Mouse (Mus musculus) adrenal gland, postnatal 14 days (tissue): Measurements from ENCODE around the gene Mucl3. TPM values are rescaled to one million over a fixed set of nuclear protein-coding genes. Genes with fewer than 3 reads are reported as not detected.

Experiments used
- DNase-seq: peaks from one replicate; pipeline ENCODE4 v3.0.0; 2021; ENCODE audit warnings: mixed read lengths
- long read RNA-seq, 2 experiments: library from polyadenylated mRNA; stranded (forward); transcript quantifications; one replicate each; pipeline ENCODE4 v2.0.0; 2021
- total RNA-seq: library from RNA; stranded (reverse); gene quantifications from 2 replicates; pipeline ENCODE4 v1.2.3, GENCODE M21; 2021

Mucl3 gene
- not detected in 2 replicates for total RNA-seq
- long read RNA-seq, experiment 1 = 0 reads
- long read RNA-seq, experiment 2 = 0 reads

GRCm38 (mm10) chr17:35643609-35644236 is at the start of gene Mucl3:
Gene Mucl3 (minus strand): TSS chr17:35643695.
- DNase-seq = no peak

GRCm38 (mm10) chr17:35692368-35692767 is 48.9 kb upstream of the Mucl3 start:
- no peak for DNase-seq

GRCm38 (mm10) chr17:35691811-35692210 is 48.3 kb upstream of the Mucl3 start:
- no peak for DNase-seq

DNA sequence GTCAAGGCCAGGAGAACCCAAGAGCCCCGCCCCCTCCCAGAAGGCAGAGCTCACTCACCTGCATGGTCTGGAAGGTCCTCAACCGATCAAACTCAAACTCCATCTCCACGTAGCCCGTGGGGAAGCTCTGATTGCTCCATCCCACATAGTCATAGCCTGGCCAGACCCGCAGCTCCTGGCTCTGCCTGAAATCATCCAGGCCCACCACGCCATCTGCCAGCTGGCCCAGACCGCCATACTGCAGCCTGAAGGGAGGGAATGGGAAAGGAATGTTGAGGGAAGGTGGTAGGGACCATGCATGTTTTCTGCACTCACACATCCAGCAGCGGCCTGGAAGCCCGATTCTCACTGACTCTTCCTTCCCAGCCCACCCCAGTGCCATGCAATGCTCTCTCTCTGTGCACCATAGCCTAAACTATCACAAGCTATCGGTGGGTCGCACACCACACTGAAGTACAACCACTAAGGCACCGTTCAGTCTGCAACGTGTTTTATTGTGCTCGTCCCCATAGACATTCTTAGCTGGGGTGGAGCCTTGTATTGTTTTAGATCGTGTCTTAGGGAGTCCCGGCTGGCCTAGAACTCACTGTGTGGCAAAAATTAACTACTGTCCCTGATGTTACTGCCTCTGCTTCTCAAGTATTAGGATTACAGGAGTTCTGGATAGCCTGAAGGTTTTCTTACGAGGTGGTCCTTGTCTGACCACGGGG is 46.6 kb upstream of the Mucl3 start:
- no peak for DNase-seq

DNA sequence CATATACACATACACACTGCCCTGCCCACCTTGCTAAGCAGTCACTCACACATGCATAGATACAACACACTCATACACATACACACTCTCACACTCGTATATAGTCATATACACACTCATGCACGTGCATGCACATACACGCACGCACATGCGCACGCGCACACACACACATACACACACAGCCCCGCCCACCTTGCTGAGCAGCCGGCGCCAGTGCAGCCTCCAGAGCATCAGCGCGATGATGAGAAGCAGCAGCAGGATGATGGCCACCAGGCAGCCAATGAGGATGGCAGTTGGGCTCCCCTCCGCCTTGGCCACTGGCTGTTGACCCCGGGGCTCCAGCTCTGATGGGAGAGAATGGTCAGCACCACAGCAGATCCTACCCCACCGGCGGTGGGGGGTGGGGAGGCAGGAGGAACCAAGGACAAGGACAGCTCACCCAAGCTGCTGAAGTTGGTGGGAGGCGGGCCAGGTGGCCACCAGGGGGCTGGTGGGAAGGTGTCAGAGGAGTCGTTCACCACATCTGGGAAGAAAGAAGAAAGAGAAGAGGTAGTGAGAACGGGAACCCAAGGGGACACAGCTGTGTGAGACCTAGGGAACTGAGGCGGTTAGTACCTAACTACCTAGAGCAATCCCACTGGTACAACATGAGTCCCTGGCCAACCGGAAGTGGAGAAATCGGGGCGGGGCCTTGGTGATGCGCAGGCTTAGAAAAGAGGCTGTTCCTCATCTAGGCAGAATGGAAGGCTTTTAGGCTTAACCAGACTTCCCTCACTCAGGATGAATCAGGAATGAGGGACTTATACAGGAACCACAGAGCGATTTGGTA is 45.1 kb upstream of the Mucl3 start:
- DNase-seq = no peak

- DNase-seq = no peak
Observed at GRCm38 (mm10) chr17:35685061-35685460, 41.6 kb upstream of the Mucl3 start.

DNA sequence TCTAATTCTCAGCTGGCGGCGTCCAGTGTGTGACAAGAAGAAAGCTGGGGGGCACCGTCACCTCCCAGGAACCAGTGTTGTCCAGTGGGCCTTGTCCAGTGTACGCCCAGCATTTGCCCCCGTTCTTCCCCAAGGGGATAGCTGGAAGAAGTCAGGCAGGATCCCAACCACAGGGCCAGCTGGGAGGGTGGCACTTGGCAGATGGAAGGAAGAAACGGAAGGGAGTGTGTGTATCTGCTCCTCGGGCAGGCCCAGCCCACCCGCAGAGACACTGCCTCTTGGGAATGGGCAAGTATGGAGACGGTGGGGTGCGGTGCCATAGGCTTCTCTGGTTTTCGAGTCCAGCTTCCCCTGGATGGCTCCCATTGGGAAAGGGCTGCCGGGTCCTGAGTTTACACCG is 38.5 kb upstream of the Mucl3 start:
- no peak for DNase-seq

DNA sequence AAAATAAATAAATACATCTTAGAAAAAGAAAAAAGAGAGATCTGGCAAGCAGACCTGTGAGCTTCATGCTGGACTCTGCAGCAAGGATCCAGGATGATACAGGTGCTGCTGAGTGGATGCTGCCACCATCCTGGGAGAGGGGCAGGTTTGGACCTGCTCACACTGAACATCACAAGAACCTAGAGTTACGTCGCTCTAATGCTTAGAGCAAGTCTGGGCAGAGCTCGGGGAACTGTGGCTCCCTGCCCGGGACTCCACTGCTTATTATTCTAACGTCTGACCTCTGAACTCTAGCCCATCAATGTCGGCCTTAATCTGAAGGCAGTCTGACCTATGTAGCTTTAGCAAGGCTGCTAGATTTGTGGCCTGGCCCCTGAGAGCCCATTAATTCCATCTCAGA is 37.1 kb upstream of the Mucl3 start:
- DNase-seq = no peak

DNA sequence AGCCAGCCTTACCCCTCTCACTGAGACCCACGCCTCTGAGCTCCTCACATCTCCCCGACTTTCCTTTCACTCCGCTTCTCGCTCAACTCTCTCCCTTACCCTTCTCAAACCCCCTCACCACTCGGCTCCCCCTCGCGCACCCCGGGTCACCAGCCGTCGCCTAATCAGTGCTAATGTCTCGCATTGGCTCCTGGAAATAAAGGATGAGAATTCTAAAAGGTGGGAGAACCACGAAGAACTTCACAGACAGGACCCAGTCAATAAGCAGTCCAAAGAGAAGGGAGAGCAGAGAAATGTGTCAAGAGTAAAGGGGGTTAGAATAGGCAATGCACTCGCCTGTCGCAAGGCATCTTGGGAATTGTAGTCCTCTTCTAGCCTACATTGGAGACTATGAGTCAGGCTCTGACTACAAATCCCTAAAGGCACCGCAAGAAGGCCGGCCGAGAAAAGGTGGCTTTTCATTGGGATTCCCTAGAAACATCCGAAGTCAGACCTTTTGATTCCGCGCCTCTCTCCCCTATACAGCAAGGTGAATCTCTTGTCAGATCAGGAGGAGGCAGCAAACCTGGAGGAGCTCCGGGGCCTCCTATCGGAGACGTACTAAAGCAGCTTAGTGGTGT is 30.0 kb upstream of the Mucl3 start, which contains the start of gene Gtf2h4:
Gtf2h4 (minus strand) TSS at position 324 of the 620 bp plus-strand sequence.
- DNase-seq = peak; percentile 93

DNA sequence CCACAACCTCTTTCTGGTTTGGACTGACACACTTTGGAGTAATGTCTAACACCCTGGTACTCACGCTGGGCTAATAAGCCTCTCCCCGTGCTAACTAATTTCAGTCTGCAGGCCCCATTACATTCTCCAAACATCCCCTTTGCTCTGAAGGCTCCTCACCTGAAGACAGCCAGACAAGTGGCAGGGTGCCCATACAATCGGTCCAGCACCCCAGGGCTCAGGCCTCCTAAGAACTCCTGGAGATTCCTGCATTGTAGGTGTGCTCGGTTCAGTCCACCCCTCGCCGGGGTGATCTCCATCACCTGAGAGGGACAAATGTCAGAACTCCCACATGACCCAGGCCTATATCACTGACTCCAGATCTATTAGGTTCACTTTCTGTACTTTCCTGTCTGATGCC is 29.0 kb upstream of the Mucl3 start:
- no peak for DNase-seq

DNA sequence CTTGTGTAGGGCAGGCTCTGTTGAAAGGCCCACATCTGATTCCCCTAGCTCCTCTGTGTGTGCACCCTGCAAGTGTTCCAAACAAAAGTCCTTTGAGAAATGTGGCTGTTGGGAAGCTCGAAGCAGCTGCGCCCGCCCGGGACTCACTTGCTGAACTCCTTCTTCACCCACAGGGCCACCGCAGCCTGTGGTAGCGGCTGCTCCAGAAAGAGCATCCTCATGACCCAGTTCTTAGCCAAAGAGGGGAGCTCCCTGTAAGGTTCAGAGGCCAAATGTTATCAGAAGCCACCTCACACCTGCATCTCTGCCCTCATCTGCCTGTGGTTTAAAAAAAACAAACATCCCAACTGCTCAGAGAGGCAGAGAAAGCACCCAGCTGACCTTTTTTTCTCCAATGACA is 28.4 kb upstream of the Mucl3 start:
- DNase-seq = no peak

DNA sequence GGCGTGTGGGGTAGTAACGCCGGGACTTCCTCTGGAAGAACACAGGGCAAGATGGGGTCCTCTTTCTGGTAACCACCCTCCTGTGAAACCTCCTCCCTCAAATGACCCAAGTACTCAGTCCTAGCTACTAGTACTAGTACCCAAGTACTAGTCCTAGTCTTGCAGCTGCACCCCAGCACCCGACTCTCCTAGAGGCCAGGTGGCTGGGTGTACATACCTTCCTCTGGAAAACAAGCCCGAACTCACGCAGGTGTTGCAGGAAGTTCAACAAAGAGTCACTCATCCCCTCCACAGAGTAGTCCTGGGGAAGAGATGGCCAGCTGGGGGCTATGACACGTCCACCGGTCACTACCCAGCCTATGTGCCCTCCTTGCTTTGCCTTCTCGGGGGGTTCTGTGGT is 26.2 kb upstream of the Mucl3 start:
- DNase-seq = no peak

- peak; percentile 98 for DNase-seq
Observed at GRCm38 (mm10) chr17:35667334-35668065, 24.0 kb upstream of the Mucl3 start, which contains the start of gene Vars2. Gene Vars2 (minus strand): TSS chr17:35667592.

GRCm38 (mm10) chr17:35666851-35667256 is 23.4 kb upstream of the Mucl3 start:
- peak; percentile 49 for DNase-seq

- DNase-seq = peak; percentile 42
Observed at GRCm38 (mm10) chr17:35665957-35666515, 22.5 kb upstream of the Mucl3 start.

GRCm38 (mm10) chr17:35653086-35653485 is 9.6 kb upstream of the Mucl3 start:
- no peak for DNase-seq

DNA sequence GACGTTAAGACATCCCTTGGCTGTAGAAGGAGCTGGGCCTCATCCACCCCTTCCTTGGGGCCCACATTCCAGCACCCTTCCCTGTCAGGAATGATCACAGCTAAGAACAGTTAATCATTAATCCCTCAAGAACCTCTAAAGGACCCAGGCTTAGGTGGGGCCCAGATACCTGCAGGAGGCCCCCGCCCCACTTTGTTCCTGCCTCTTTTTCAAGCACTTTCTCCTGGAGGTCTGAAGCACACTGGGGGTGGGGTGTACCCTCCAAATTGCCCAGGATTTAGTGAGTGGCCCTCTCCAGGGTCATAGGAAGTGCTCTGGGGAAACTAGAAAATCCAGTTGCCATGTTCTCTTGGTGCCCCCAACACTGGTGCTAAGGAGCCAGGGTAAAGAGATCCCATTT is 5.9 kb upstream of the Mucl3 start:
- DNase-seq = no peak

- DNase-seq = no peak
Observed at GRCm38 (mm10) chr17:35639352-35639751, 4.1 kb downstream of the Mucl3 start.

- DNase-seq = peak; percentile 76
Observed at GRCm38 (mm10) chr17:35638475-35639190, 4.9 kb downstream of the Mucl3 start.

GRCm38 (mm10) chr17:35636363-35636762 is 7.1 kb downstream of the Mucl3 start:
- peak; percentile 44 for DNase-seq

DNA sequence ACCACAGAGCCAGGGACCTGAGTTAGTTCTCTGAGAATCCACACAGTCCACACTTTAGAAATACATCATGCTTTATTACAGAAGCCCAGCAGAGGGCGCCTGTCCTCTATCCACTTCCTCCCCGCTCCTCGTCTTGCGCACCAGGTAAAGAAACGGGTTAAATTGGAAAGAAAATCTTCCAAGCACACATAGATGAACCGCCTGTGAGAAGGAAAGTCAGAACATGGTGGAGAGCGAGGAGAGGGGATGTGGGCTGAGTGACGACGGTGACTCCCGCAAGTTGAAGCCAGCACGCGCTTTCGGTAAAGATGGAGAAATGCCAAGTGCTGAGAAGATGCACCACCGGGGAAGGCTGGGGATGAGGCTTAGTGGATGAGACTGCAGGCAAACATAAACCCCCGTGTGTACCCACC is 7.8 kb downstream of the Mucl3 start:
- DNase-seq = peak; percentile 74
